Mouse (Mus musculus): ENCODE measurements around the gene Cetn4.
A peak's percentile ranks its signal among the peaks of the same experiment; 100 is the strongest.

The Cetn4 gene

GRCm38 (mm10) chr3:37299470-37299869 is 13.0 kb downstream of the Cetn4 start:
- no peak for DNase-seq

DNA sequence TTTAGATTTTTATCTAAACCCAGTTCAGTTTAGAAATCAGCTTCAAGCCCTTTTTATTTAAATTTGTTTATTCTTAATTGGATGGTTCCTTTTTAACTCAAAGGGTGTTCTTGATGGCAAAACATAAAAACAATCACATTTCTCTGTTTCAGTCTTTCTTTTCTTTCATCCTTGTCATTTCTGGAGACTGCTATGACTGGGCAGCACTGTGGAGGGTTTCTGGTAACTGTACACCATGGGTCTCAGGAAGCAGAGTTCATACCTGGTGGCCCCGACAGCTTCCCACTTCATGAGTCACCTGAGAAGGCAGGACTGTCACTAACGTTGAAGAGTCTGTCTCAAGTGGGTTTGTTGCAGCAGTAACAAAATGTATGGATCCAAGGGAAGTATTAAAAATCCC is 19.9 kb downstream of the Cetn4 start:
- DNase-seq, result no peak

DNA sequence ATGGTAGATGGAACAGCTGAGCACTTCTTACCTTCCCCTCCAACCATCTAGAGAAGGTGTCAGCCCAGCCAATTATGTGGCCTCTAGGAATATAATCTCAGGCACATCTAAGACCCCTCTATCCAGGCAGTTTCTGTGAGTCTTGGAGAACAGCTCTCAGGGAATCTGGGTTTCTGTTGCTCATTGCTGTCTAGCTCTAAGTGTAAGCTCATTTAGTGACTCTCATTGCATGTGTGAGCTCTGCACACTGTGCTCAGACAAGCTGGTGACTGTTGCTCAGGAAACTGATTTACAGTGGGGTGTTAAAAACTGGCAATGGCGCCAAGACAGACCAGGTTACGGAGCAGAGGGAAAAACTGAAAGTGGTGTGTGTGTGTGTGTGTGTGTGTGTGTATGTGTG is 20.6 kb downstream of the Cetn4 start:
- DNase-seq, result no peak

GRCm38 (mm10) chr3:37290881-37291541 is 21.5 kb downstream of the Cetn4 start:
- DNase-seq, result peak; percentile 48

- no peak for DNase-seq
Measured at GRCm38 (mm10) chr3:37289237-37289636, 23.3 kb downstream of the Cetn4 start.

DNA sequence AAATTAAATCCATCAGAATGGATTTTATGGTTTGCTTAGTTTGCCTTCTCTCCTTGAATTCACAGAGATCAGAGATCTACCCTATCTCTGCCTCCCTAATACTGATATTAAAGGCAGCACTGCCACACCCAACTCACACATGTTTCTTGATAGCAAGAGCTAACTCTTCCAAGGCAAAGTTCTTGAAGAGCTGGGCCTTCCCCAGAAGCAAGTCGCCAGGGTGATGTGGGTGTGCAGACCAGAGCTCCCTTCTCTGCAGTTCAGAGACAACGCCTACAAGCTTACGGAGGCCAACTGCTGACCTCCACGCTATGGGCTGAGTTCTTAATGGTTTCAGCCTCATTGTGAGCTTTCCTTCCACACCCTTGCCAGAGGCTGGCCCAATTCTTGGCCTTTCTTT is 29.3 kb downstream of the Cetn4 start:
- DNase-seq, result no peak

DNA sequence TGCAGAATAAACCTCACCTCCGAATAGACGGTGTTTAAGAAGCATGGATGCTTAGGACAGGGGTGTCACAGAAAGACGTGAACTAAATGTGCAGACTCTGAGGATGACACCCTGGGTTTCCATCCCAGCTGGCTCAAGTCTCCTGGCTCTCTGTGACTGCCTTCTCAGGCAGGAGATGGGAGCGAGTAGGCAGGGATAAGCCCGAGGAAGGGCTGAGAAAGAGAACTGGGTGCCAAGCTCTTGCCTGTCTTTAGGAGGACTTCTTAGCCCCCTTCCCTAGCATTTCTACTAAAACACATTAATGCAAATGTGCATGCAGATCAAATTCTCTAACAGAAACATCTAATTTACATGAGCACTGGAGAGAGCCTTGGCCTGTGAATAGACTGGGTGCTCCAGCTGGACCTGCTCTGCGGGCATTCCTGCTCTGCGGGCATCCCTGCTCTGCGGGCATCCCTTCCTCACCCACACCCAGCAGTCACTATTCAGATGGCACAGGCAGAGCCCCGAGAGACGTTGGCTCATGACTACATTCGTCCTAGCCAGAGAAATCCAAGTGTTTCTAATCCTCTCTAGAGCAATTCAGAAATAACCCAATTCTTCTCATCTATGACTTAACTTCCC is 30.1 kb downstream of the Cetn4 start:
- no peak for DNase-seq

DNA sequence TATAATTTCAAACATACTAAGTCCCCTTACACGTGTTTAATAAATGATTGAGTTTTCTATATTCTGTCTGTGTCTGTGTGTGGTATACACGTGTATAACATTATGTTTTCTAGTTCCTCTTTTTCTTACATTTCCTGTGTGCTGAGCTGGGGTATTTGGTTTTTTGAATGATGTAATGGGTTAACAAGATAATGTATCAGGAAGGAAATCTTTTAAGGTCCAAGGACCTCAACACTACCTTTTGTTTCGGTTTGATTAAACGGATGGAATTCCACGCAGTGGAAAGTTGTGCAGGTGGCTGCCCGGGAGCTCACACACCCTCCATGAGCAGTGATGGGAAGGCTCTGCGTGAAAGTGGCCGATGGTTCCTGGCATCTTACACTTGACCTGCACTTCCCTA is 31.6 kb downstream of the Cetn4 start:
- no peak for DNase-seq

GRCm38 (mm10) chr3:37280221-37280620 is 32.3 kb downstream of the Cetn4 start:
- no peak for DNase-seq

DNA sequence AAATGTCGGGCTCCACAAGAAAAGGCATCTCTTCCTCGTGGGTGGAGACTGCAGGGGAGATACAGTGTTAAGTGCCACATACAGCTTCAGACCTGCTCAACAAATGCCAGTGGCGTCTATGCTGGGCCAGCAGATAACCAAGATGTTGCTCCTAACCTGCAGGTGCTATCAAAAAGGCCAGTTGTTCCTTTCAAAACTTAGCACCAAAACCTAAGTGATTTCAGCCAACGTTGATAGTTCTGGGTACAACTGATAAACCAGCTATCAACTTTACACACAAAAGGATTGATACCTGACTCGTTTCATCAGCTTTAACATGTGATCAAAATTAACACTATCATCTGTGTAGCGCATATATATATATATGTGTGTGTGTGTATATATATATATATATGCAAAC is 37.8 kb downstream of the Cetn4 start:
- no peak for DNase-seq

- no peak for DNase-seq
Measured at GRCm38 (mm10) chr3:37273092-37273491, 39.4 kb downstream of the Cetn4 start.

GRCm38 (mm10) chr3:37271209-37271608 is 41.3 kb downstream of the Cetn4 start:
- peak; percentile 50 for DNase-seq

DNA sequence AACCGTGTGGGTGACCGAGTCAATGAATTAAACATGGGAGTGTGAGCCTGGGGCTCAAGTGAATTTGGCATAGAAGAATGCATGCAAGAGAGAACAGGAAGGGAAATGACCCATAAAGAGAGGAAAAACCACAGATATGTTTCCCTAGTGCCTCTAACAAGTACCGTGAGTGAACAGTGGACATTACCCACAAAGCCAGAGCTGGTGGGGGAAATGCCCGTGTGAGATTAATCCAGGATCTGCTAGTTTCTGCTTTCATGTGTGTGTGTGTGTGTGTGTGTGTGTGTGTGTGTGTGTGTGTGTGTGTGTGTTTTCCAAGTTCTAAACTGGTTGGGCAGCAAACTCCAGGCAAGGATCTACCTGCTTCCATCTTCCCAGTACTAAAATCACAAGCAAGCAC is 42.6 kb downstream of the Cetn4 start:
- no peak for DNase-seq

DNA sequence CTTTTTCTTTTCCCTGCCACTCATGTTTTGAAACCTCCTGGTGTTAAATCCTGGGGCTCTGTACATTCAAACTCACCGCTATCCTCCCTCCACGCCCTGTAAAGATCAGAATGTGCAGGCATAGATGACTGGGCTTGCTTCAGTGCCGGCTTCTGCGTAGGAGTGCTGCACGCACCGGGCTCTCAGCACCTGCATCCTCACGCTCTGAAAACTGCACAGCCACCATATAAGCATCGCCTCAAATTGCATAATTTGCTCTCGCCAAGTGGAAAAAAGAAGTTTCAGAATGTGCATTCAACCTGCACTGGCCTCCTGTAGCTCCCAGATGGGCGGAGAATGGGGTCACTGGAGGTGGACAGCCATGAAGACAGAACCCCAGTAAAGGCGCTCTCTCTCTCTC is 44.2 kb downstream of the Cetn4 start:
- DNase-seq, result no peak

DNA sequence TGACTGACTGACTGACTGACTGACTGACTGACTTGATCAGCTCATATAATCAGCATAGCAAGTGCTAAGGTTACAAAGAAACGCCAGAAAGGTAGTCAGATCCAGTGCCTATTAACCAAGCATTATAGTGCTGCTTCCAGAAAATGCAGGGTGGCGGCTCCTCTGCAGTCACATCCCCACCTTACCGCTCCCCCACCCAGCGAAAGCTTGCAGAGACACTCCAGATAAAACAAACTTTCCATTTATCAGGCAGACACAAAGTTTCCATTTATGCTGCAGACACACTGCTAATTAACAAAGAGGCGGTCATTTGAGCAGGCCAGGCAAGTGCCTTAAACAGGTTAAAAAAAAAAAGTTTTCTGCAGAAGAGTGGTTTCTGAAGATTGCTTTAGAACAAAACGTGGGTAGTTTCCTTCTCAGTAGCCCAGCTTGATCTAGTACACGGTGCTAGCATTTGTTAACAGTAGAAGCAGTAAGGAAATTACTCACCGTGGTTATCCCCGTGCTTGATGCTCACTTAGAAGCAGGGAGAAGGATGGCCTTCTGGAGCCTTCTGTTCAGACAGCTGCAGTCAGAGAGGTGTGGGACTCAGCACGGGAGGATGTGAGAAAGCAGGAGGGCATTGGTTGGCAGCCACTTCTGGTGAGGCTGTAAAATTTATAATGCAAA is 53.0 kb downstream of the Cetn4 start:
- DNase-seq, result no peak

- no peak for DNase-seq
Measured at GRCm38 (mm10) chr3:37257776-37258175, 54.7 kb downstream of the Cetn4 start.
